Mouse (Mus musculus) cerebellum, adult 11-12 months (tissue): ENCODE data around the gene Dbndd1.
"Not testable (repeated sequence)": the region's sequence is repeated elsewhere in the genome, so short reads cannot be mapped to it uniquely, and the experiment has no call there.

Experiments
- DNase-seq: peaks from one replicate; pipeline ENCODE4 v3.0.0; 2022

Gene Dbndd1

DNA sequence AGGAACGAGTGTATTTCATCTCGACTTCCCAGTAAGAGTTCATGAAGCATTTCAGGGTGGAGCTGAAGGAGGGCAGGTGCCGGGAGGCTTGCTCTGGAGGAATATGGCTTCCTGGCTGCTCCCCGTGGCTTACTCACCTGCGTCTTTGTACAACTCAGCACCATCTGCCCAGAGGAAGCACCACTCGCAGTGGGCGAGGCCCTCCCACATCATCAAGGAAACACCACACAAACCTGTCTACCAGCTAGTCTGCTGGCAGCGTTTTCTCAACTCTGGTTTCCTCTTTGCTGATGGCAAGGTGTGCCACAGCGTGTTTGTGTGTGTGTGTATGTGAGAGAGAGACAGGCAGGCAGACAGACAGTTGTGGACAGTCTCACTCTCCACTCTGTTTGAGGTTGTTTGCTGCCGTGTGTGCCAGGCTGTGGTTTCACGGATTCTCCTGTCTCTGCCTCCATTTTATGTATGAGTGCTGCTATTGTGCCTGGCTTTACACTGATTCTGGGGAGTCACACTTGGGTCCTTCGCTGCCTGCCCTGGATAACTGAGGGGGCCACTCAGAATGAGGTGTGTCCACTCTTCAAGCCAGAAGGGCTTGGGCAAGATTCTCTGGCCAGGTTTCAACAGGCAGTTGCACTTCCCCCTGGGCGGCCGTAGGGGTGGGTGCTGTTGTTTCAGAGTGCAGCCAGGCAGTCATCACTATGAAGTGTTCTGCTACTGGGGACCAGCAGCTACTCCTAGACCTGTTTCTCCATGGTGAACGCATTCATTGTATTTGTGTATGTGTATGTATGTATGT, 23.8 kb downstream of the Dbndd1 start:
- DNase-seq: no peak

DNA sequence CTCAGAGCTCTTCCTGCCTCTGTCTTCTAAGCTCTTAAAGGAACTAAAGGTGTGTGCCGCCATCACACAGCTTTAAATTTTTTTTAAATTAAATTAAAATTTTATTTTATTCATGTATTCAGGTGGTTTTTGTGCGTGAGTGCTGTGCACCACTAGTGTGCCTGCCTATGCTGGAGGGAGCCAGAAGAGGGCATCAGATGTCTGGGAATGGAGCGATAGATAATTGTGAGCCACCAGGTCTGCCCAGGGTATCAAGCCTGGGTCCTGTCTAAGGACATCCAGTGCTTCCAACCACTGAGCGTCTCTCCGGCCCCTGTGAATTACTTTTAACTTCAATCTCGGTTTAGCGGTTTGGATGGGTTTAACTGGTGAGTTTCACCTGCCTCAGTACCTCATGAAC, 32.6 kb downstream of the Dbndd1 start:
- DNase-seq: no peak

DNA sequence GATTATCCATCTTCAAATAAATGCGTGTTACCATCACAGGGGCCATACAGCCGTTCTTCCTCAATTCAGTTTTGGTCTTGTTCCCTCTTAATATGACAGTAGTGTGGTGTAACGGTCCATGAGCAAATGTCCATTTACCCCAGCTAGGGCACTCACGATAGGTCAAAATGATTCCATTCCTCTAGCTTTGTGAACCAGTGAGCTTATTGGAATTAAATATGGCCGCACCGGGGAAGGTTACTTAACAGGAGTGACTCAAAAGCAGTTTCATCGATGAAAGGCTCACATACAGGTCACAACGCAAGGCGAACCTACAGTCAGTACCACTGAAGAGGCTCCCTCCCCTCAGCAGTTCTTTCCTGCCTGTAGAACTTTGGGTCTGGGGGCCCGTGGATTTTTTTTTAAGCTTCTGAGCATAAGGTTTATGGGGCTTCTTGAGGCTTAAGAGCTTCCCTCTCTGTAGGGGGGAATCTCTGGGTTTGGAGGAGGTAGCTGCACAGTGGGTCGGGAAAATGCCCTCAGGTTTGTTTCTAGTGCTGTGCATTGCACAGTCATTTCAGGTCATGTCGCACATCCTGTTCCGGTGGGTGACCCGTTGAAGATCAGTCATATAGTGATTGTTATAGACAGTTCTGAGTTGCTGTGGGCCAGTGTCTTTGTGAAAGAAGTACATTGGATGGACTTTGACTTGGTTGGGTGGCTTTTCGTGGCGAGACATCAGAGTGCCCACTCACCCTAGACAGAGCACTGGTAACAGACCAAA, 36.6 kb downstream of the Dbndd1 start:
- no peak for DNase-seq

DNA sequence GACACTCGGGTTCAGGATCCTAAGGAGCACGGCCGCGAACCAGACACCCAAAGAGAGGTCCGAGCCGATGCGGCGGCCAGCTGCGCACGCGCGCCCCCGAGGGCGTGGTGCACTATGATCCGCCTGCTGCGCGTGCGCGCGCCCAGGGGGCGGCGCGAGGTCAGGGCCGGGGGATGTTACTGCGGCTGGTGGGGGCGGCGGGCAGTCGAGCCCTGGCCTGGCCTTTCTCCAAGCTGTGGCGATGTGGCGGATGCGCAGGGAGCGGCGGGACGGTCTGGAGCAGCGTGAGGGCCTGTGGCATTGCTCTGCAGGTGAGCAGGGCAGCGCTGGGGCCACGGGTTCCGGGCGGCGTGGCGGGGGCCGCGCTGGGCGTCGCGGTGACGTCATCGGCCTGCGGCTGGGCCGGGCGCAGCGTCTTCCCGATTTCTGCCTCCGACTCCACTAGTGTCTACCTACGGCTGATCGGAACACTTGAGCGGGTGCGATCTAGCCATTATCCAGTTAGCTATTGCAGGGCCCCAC, 37.5 kb downstream of the Dbndd1 start, which contains the start of gene Afg3l1:
Afg3l1 (plus strand) TSS at position 167 of the 522 bp plus-strand sequence.
- DNase-seq: peak; percentile 95

DNA sequence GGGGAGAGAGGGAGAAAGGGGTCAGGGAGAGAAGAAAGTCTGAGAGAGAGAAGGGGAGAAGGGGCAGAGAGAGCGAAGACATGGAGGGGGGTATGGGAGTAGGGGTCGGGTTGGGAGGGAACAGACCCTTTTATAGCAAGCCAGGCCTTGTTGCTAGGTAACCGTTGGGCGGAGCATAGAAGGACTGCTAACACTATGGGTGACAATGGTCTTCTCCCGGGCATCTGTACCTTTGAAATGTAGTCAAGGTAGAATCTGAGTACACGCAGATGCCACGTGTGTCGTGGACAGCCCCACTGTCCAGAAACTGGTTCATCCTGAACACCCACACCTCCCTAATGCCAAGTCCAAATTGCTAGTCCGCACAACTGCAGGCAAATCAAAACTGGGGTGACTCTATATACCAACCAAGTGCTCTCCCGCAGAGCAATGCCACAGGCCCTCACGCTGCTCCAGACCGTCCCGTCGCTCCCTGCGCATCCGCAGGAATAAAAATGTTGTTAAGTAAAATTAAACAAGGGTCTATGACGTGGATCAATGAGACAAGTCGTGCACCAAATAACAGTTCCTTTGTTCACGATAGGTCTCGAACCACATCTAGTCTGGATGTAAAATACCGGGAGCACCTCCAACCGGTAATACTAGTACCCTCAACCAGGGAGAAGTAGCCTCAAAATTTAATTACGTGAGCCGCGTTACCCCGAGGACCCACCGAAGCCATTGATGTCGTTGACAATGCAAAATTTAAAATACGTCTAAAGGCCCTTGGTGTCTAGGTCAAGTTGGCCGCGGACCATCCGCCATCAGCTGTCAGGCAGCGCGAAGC, 38.1 kb downstream of the Dbndd1 start:
- DNase-seq: peak; percentile 46

DNA sequence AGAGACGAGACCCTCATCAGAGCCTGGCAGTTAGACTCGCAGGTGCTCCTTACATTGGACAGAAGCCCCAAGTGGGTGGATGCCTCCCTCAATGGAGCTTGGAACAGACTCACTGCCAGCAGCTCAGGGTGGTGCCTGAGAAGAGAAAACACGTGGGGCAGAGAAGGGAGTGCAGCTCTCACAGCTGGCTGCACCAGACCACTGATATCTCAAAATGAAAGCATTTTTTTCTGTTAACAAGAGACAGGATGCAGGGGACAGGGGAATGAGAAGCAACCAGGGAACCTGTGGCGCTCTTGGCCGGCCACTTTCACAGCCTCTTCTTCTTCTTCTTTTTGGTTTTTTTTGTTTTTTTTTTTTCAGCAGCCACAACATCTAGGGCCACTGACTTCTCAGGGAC, 40.7 kb downstream of the Dbndd1 start:
- DNase-seq: not testable (repeated sequence)

DNA sequence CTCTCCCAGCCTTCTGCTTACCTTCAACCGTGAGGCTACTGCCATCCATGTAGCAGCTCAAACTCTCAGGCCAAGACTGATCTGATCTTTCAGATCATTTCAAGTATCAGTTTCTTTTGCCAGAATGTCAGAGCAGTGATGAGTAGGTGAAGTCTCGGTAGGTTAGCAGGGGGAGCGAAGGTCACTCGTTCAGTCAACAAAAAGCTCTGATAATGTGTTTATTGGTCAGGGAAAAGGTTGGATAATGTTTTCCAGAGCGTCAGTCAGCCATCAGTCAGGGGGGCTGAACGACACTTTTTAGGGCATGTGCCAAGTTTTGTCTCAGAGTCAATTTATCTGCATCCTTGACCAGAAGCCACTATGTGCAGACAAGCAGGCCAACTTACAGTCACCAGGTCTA, 42.3 kb downstream of the Dbndd1 start:
- DNase-seq: not testable (repeated sequence)

DNA sequence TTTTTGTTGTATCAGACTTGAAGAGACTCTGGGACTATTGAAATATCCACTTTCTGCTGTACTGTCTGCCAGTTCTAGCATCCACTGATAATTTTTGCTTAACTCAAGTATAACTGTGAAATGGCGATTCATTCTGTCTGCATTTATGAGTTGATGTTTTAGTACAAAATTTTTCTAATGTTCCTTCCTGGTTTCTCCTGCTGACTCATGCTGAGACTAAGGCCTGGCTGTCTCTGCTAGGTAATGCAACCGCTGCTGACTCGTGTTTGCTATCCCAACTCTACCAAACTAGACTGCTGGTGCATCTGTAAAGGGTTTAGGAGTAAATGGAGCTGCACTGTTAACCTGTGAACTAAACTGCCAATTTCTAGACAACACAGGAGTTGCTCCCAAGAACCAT, 47.8 kb downstream of the Dbndd1 start:
- DNase-seq: no peak

DNA sequence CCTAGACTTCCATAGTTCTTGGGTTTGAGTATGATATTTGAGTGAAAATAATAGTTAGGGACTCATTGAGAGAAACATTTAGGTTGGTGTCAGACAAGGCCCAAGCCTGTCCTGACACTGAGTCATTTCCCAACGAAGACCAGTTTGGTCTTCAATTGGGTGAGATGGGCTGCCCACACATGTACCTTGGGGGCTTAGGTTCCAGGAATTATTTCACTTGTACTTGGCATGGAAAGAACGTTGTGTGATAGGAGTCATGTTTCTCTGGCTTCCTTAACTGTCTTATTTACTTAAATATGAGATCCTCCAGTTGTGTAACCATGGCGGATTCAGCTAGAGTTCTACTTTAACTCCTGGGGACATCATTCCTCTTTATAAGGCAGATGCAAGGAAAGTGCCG, 51.6 kb downstream of the Dbndd1 start:
- no peak for DNase-seq
